Mouse (Mus musculus) lung, embryonic 16.5 days (tissue): ENCODE data around the gene Rab11a. TPM values are rescaled to one million over a fixed set of nuclear protein-coding genes. Genes with fewer than 3 reads are reported as not detected.
A peak's percentile ranks its signal among the peaks of the same experiment; 100 is the strongest.

Experiments
- ATAC-seq: fragments of 200-750 bp; cut with Nextera tagmentation; 2 replicates; pipeline ENCODE4 v1.8.0; 2017; ENCODE audit warnings: low read depth, mild to moderate bottlenecking, moderate library complexity
- H3K27ac ChIP-seq: fragments of 300-500 bp; sonication (generic); 2 replicates; pipeline ENCODE4 v1.5.1; 2014; ENCODE audit warnings: mild to moderate bottlenecking, control low read depth, low read length
- H3K27me3 ChIP-seq: fragments of 300-500 bp; sonication (generic); 2 replicates; pipeline ENCODE4 v1.6.1; 2014; ENCODE audit warnings: low read depth, low read length, mixed read lengths; ENCODE audit not compliant: control insufficient read depth, insufficient read depth
- H3K36me3 ChIP-seq: fragments of 300-500 bp; sonication (generic); 2 replicates; pipeline ENCODE4 v1.6.1; 2014; ENCODE audit warnings: low read length; ENCODE audit not compliant: control insufficient read depth, insufficient read depth
- H3K4me1 ChIP-seq: fragments of 300-500 bp; sonication (generic); replicated peaks from 2 replicates; pipeline ENCODE4 v1.6.1; 2014; ENCODE audit warnings: low read length, mixed read lengths; ENCODE audit not compliant: control insufficient read depth, insufficient read depth
- H3K4me2 ChIP-seq: fragments of 300-500 bp; sonication (generic); 2 replicates; pipeline ENCODE4 v1.6.1; 2014; ENCODE audit warnings: low read depth, low read length, control low read depth
- H3K4me3 ChIP-seq: fragments of 300-500 bp; sonication (generic); 2 replicates; pipeline ENCODE4 v1.5.1; 2014; ENCODE audit warnings: mild to moderate bottlenecking, low read length, control low read depth
- H3K9ac ChIP-seq: fragments of 300-500 bp; sonication (generic); 2 replicates; pipeline ENCODE4 v1.6.1; 2014; ENCODE audit warnings: low read length, control low read depth
- H3K9me3 ChIP-seq: fragments of 300-500 bp; sonication (generic); 2 replicates; pipeline ENCODE4 v1.6.1; 2016; ENCODE audit warnings: low read length; ENCODE audit not compliant: control insufficient read depth
- WGBS: fragments of 180-500 bp; shearing (Covaris S2); extraction: QIAGEN DNeasy Blood & Tissue Kit; methylation state at CpG from one replicate; pipeline ENCODE4 v1.1.7; 2014; 5-methylcytosine and 5-hydroxymethylcytosine counted together
- polyA plus RNA-seq: library from polyadenylated mRNA; unstranded; fragments of >200 nt; fragmentation: Nextera tagmentation; extraction: Ambion mirVana; gene quantifications from 2 replicates; pipeline ENCODE4 v1.2.1, GENCODE M21; 2015

The Rab11a gene
- 360 and 374 TPM in 2 replicates for polyA plus RNA-seq

GRCm38 (mm10) chr9:64737406-64738201 is at the start of gene Rab11a:
Gene Rab11a, minus strand, starts transcription at chr9:64737758.
- peak within 1 kb of the TSS; percentile 61 for H3K4me2 ChIP-seq
- H3K27me3 ChIP-seq = no peaks in the 10 kb centered on the region
- no peaks in the 10 kb centered on the region for H3K36me3 ChIP-seq
- H3K4me1 ChIP-seq = peaks cover 5% of the 10 kb centered on the region; the same call in 1 of the 2 replicates
- ATAC-seq = peak; percentile 98
- peak within 1 kb of the TSS; percentile 93 for H3K9ac ChIP-seq
- H3K9me3 ChIP-seq = no peaks in the 10 kb centered on the region
- peak within 1 kb of the TSS; percentile 96 for H3K27ac ChIP-seq
- H3K4me3 ChIP-seq = peak within 1 kb of the TSS; percentile 97
- WGBS = under 1% methylated on average over 60 of the region's 61 CpGs

GRCm38 (mm10) chr9:64786216-64786905 is 48.8 kb upstream of the Rab11a start:
- H3K4me2 ChIP-seq = no peak overlapping the region
- H3K4me3 ChIP-seq = no peak overlapping the region
- H3K9me3 ChIP-seq = no peaks in the 10 kb centered on the region
- 81% methylated on average over 9 of the region's 9 CpGs for WGBS
- H3K27me3 ChIP-seq = no peaks in the 10 kb centered on the region
- no peaks in the 10 kb centered on the region for H3K36me3 ChIP-seq
- H3K27ac ChIP-seq = no peak overlapping the region
- H3K4me1 ChIP-seq = no peaks in the 10 kb centered on the region
- no peak for ATAC-seq
- no peak overlapping the region for H3K9ac ChIP-seq

- Histone ChIP-seq H3K27me3 (no peaks in the 10 kb centered on the region), H3K4me3 (no peak overlapping the region), H3K4me1 (no peaks in the 10 kb centered on the region), H3K9me3 (no peaks in the 10 kb centered on the region), H3K9ac (no peak overlapping the region), H3K27ac (no peak overlapping the region), H3K36me3 (no peaks in the 10 kb centered on the region), H3K4me2 (no peak overlapping the region)
- ATAC-seq = no peak
- 35% methylated on average over 4 of the region's 4 CpGs for WGBS
These were observed 47.3 kb upstream of the Rab11a start for GRCm38 (mm10) chr9:64784841-64785240.

- Histone ChIP-seq H3K4me2 (no peak overlapping the region), H3K9ac (no peak overlapping the region), H3K4me1 (no peaks in the 10 kb centered on the region), H3K9me3 (no peaks in the 10 kb centered on the region), H3K36me3 (no peaks in the 10 kb centered on the region), H3K4me3 (no peak overlapping the region), H3K27ac (no peak overlapping the region), H3K27me3 (no peaks in the 10 kb centered on the region)
- WGBS = 85% methylated on average over 7 of the region's 7 CpGs
- no peak for ATAC-seq
These were observed 46.0 kb upstream of the Rab11a start for GRCm38 (mm10) chr9:64783511-64783910.

- no peaks in the 10 kb centered on the region for H3K9me3 ChIP-seq
- H3K27ac ChIP-seq = no peak overlapping the region
- no peaks in the 10 kb centered on the region for H3K4me1 ChIP-seq
- H3K27me3 ChIP-seq = no peaks in the 10 kb centered on the region
- H3K9ac ChIP-seq = no peak overlapping the region
- ATAC-seq = no peak
- H3K36me3 ChIP-seq = no peaks in the 10 kb centered on the region
- no peak overlapping the region for H3K4me3 ChIP-seq
- H3K4me2 ChIP-seq = no peak overlapping the region
- WGBS = 33% methylated on average over 7 of the region's 7 CpGs
These were observed 42.1 kb upstream of the Rab11a start for GRCm38 (mm10) chr9:64779628-64780027.

DNA sequence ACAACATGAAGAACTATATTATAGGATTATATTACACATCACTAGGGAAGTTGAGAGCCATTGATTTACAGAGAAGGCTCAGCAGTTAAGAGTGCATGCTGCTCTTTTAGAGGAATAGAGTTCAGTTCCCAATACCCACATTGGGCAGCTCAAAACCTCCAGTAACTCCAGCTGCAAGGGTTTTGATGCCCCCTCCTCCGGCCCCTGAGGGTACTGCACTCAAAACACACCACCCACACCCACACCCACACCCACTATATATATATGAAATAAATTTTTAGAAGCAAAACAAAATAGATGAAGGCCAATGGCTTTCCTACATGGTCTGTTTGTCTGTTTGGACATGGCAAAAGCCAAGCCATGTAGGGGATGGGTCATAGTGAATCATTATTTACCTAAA is 40.6 kb upstream of the Rab11a start:
- no peaks in the 10 kb centered on the region for H3K36me3 ChIP-seq
- no peaks in the 10 kb centered on the region for H3K4me1 ChIP-seq
- no peak overlapping the region for H3K9ac ChIP-seq
- no peaks in the 10 kb centered on the region for H3K9me3 ChIP-seq
- H3K27me3 ChIP-seq = no peaks in the 10 kb centered on the region
- H3K4me3 ChIP-seq = no peak overlapping the region
- no peak overlapping the region for H3K4me2 ChIP-seq
- 73% methylated on average over 1 of the region's 1 CpGs for WGBS
- H3K27ac ChIP-seq = no peak overlapping the region
- ATAC-seq = no peak

GRCm38 (mm10) chr9:64777441-64777987 is 40.0 kb upstream of the Rab11a start:
- Histone ChIP-seq H3K4me2 (no peak overlapping the region), H3K9me3 (no peaks in the 10 kb centered on the region), H3K4me3 (no peak overlapping the region), H3K36me3 (no peaks in the 10 kb centered on the region), H3K27me3 (no peaks in the 10 kb centered on the region), H3K9ac (no peak overlapping the region), H3K27ac (no peak overlapping the region), H3K4me1 (no peaks in the 10 kb centered on the region)
- 82% methylated on average over 4 of the region's 4 CpGs for WGBS
- ATAC-seq = no peak

GRCm38 (mm10) chr9:64775491-64775890 is 37.9 kb upstream of the Rab11a start:
- WGBS = 65% methylated on average over 4 of the region's 4 CpGs
- Histone ChIP-seq H3K9me3 (no peaks in the 10 kb centered on the region), H3K4me2 (no peak overlapping the region), H3K4me3 (no peak overlapping the region), H3K9ac (no peak overlapping the region), H3K27me3 (no peaks in the 10 kb centered on the region), H3K4me1 (peaks cover 5% of the 10 kb centered on the region; the same call in 1 of the 2 replicates), H3K36me3 (no peaks in the 10 kb centered on the region), H3K27ac (no peak overlapping the region)
- ATAC-seq = no peak

GRCm38 (mm10) chr9:64774883-64775282 is 37.3 kb upstream of the Rab11a start:
- H3K27me3 ChIP-seq = no peaks in the 10 kb centered on the region
- H3K4me3 ChIP-seq = no peak overlapping the region
- H3K4me2 ChIP-seq = no peak overlapping the region
- no peak overlapping the region for H3K27ac ChIP-seq
- peaks cover 5% of the 10 kb centered on the region; the same call in 1 of the 2 replicates for H3K4me1 ChIP-seq
- WGBS = 53% methylated on average over 2 of the region's 2 CpGs
- no peak for ATAC-seq
- no peaks in the 10 kb centered on the region for H3K36me3 ChIP-seq
- no peaks in the 10 kb centered on the region for H3K9me3 ChIP-seq
- no peak overlapping the region for H3K9ac ChIP-seq
